Comparison of ENCODE assay signal across 25 mouse cellular contexts in genomic region chr12:84170610-84171009, GRCm38 (mm10). TPM values are rescaled to one million over a fixed set of nuclear protein-coding genes. Genes with fewer than 3 reads are reported as not detected.
"Had no signal": no experiment of that assay in that cellular context is flagged by ENCODE, and none has a peak within 500 bp of the region (broad histone marks: within the 10 kb centered on the region; RNA-seq: fewer than 3 reads in every experiment).

No protein-coding gene starts in this region.

- H3K9ac ChIP-seq: heart, embryonic 12.5 days; hindbrain, embryonic 12.5 days; hindbrain, embryonic 14.5 days; kidney, embryonic 15.5 days; limb, embryonic 13.5 days; limb, embryonic 15.5 days; liver, embryonic 12.5 days had no signal

- H3K4me3 ChIP-seq: gastrocnemius, adult 2 months; heart, embryonic 10.5 days; heart, embryonic 12.5 days; hindbrain, embryonic 10.5 days; hindbrain, embryonic 12.5 days; kidney, embryonic 15.5 days; limb, embryonic 13.5 days; limb, embryonic 15.5 days; liver, embryonic 12.5 days had no signal

- ATAC-seq: hindbrain, embryonic 16.5 days; intestine, embryonic 16.5 days; liver, embryonic 12.5 days had no signal

- H3K9me3 ChIP-seq: heart, embryonic 10.5 days; heart, embryonic 12.5 days; hindbrain, embryonic 10.5 days; hindbrain, embryonic 12.5 days; kidney, embryonic 15.5 days; limb, embryonic 13.5 days; limb, embryonic 15.5 days; liver, embryonic 12.5 days had no signal

- H3K4me2 ChIP-seq: heart, embryonic 12.5 days; hindbrain, embryonic 12.5 days; hindbrain, embryonic 14.5 days; kidney, embryonic 15.5 days; limb, embryonic 13.5 days; limb, embryonic 15.5 days; liver, embryonic 12.5 days had no signal

- H3K27me3 ChIP-seq: heart, embryonic 12.5 days; hindbrain, embryonic 12.5 days; kidney, embryonic 15.5 days; limb, embryonic 13.5 days; limb, embryonic 15.5 days; liver, embryonic 12.5 days had no signal

- H3K27ac ChIP-seq: gastrocnemius, adult 2 months; heart, embryonic 10.5 days; hindbrain, embryonic 10.5 days; hindbrain, embryonic 12.5 days; hindbrain, embryonic 14.5 days; kidney, embryonic 15.5 days; limb, embryonic 13.5 days; limb, embryonic 15.5 days; liver, embryonic 12.5 days had no signal

- DNase-seq: gastrocnemius, adult 2 months; gastrocnemius, postnatal 10 days; gastrocnemius, postnatal 25 days; heart, adult 18-20 months; heart, postnatal 10 days; heart, postnatal 4 days; kidney, adult 11 months; kidney, adult 2 months; kidney, adult 9 months; kidney, postnatal 4 days; layer of hippocampus, adult 9-11 months; layer of hippocampus, postnatal 36 days; left cerebral cortex, postnatal 4 days had no signal

RNA-seq across cellular contexts. Expression of gene Pnma1, which starts 22.3 kb away (rescaled TPM):
- polyA plus RNA-seq: kidney, adult 2 months; liver, adult 2 months had no signal
